Mouse (Mus musculus) ZHBTc4 (cell line): ENCODE measurements around the gene Ctsw.
"Not testable (repeated sequence)": the region's sequence is repeated elsewhere in the genome, so short reads cannot be mapped to it uniquely, and the experiment has no call there.

Source experiments
- DNase-seq: peaks from one replicate; pipeline ENCODE4 v3.0.0-alpha.2; 2011; ENCODE audit warnings: low read depth, low spot score

Gene Ctsw

DNA sequence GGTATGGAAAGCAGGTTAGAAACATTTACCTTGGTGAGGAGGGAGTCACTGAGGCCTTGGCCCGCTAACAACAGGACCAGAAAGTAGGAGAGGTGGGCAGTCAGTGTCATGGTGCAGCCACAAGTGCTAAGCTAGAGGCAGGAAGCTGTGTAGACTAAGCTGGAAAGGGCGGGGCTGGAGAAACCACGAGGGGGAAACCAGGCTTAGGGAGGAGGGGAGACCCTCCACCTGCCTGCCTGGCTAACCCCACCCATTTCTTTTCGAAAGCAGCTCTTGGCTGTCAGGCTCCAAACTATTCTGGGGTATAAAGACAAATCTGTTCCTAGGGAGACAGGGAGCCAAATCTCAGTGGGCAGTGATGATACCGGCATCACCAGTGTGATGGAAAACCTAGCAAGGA, at the start of gene Ctsw:
Ctsw (minus strand) TSS at position 134 of the 400 bp plus-strand sequence.
- peak; percentile 64 for DNase-seq

- DNase-seq: peak; percentile 67
Observed at GRCm38 (mm10) chr19:5516906-5517505, 48.7 kb upstream of the Ctsw start.

- DNase-seq: peak; percentile 48
Observed at GRCm38 (mm10) chr19:5515840-5516777, 47.8 kb upstream of the Ctsw start.

GRCm38 (mm10) chr19:5513005-5513349, 44.7 kb upstream of the Ctsw start:
- DNase-seq: no peak

DNA sequence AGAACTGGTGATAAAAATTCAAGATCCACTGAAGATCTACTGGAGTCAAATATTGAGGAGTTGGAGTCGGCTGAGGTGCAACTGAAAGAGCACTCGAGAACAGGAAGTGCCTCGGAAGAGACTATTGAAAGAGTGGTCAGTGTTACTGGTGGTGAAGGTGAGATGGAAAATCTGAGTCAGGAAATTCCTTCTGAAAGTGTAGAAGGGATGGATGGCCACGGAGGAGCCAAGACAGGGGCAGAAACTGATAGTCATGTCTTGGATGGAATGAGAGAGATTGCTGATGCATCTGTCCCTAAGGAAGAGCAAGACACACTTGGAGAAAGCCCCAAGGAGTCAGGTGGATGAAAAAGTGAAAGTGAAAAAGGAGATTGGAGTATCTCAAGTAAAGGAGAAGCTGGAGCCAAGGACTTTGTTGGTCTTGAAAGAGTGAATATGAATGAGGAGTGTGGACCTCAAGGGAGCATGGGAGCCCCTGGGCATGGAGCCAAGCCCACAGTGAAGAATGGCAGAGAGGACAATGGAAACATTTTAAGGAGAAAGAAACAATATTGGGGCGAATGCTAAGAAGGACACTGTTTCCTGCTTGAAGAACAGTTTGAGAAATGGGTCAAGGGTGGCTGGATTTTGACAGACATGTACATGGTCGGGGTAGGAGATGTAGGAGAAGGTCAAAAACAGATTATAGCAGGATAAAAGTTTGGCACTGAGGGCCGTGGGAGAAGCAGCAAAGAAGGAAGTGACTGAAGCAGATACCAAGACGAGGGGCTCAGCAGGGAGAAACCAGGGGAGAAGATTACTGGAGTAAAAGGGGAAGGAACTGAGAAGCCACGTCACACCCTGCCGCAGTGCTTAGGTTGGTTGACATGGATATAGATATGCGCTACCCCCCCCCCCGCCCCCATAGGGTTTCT, 44.0 kb upstream of the Ctsw start:
- no peak for DNase-seq

GRCm38 (mm10) chr19:5511074-5511632, 42.8 kb upstream of the Ctsw start:
- peak; percentile 42 for DNase-seq

- DNase-seq: peak; percentile 99
Observed at GRCm38 (mm10) chr19:5510031-5511026, 42.0 kb upstream of the Ctsw start, which contains the start of gene Snx32. Gene Snx32, minus strand, starts transcription at chr19:5510538.

DNA sequence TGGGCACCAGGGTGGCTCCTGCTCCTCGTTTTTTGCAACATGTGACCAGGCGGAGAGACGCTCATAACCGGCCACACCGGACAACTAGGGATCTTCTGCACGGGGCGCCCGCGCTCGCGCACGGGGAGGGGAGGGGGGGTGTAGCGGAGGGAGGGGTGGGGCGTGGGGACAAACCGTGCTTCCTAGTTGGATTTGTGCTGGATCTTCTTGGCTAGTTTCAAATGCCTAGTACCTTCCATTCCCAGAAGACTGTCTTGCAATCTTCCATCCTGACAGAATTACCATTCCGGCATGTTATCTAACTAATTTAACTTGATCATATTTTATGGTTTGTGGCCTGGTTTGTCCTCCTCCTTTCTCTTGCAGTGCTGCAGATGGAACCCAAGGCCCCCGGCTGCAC, 35.4 kb upstream of the Ctsw start, which contains the start of gene 1700020D05Rik:
1700020D05Rik (minus strand) TSS at position 101 of the 400 bp plus-strand sequence.
- DNase-seq: no peak

DNA sequence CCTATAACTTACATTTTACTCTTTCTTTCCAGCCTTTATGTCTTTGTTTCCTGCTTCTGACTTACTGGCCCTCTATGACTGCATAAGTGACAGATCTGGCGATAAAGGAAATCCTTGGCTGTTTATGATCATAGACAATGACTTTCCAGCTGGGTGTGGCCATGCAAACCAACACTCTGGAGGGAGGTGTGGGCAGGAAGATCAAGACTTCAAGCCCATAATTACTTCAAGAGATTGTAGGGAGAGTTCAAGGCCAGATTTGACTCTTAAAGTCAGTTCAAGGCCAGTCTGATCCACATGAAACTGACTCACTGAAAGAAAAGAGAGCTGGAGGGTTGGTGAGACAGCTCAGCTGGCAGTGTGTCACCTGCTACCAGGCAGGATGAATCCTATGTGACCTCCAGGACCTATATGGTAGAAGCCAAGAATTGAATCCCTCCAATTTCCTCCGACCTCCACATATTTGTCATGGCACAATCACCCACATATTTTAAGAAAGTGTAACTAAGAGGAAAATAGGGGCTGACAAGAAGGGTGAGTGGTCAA, 32.1 kb upstream of the Ctsw start:
- no peak for DNase-seq

DNA sequence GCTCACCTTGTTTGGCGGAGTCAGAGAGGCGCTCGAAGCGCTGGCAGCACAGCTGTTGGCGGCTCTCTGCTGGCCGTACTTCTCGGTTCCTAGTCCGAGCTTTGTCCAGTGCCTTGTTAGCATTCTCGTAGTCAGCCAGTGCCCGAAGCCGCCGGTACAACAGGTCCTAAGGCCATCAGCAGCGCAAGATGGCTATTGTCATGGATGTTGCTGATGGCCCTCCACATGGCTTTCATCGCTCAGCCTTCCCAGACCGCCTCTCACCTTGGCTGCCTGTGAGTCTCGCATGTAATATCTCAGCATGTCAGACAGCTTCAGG, 27.7 kb upstream of the Ctsw start:
- no peak for DNase-seq

- peak; percentile 53 for DNase-seq
Observed at GRCm38 (mm10) chr19:5495353-5496051, 27.2 kb upstream of the Ctsw start.

- DNase-seq: no peak
Observed at GRCm38 (mm10) chr19:5494314-5494713, 26.0 kb upstream of the Ctsw start.

DNA sequence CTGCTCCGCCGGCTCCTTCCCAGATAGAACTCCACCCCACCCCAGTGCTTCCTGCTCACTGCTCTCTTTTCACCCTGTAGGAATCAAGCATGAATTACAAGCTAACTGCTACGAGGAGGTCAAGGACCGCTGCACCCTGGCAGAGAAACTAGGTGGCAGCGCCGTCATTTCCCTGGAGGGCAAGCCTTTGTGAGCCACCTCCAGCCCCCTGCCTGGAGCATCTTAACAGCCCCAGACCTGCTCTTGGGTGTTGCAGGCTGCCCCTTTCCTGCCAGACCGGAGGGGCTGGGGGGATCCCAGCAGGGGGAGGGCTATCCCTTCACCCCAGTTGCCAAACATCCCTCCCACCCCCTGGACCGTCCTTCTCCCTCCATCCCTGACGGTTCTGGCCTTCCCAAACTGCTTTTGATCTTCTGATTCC, 25.0 kb upstream of the Ctsw start:
- peak; percentile 82 for DNase-seq

DNA sequence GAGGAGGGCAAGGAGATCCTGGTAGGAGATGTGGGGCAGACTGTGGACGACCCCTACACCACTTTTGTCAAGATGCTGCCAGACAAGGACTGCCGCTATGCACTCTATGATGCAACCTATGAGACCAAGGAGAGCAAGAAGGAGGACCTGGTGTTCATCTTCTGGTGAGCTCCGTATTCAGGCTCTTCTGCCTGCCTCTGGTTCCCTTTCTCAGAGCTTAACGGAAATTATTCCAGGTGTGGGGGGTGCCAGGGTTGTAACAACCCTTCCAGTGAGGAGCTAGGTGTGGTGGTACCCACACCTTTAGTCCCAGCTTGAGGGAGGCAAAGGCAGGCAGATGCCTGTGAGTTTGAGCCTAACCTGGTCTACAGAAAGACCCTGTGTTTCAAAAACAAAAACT, 24.3 kb upstream of the Ctsw start:
- no peak for DNase-seq

DNA sequence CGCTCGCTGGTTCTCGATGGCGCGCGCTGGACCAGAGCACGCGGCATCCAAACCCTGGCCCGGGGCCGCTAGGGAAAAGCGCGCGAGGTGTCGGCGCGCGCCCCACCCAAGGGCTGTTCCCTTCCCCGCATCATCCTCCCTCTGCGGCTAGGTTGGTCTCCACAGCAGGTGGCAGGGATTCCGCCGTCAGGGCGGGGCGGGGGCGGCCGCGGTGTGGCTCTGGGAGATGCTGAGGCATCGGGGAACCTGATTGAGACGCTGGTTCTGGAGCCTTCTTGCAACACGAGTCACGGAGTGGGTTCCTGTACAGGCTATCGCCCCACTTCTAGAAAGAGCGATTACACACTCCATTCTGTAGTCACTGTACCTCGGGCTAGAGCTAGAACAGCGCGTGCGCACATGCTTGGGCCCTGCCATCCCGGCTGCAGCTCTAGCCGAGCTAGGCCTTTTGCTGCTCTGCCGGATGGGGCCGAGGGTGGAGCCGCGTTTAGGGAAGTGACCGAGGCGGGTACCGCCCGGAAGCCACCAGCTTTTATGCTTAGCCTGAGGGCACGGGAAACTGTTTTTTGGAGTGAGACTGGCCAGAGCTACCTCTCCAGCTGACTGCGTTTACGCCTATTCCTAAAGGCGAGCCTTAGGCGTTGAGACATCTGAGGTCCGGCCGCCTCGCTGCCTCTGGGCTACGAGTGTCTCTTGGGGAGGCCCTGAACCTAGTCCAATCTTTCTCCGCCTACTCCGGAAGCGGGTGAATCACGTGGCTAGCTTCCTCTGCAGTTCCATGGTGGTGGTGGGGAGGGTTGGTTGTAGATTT, 22.8 kb upstream of the Ctsw start:
- peak; percentile 91 for DNase-seq

DNA sequence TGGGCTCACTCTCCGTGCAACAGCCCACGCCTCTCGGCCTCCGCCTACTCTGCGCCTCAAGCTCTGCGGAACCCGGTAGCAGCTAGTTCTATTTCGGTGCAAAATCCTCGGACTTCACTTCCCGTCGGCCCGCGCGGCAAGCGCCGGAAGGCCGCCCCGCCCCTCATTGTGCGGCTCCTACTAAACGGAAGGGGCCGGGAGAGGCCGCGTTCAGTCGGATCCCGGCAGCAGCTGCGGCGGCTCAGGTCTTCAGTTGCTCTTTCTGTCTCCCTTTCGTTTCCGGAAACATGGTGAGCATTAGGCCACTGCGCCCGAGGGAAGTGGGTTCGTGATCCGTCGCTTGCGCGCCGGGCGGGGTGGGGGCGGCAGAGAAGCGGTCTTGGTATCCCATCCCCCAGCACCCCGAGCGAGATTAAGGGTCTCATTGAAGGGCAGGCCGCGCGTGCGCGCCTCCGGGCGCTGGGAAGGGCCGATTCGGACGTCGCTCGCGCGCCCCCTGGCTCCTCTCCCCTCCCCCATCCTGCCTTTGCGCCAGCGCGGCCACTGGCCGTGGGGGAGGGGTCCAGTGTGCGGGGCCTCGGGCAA, 22.1 kb upstream of the Ctsw start, which contains the start of gene Cfl1:
Cfl1 (plus strand) TSS at position 143 of the 585 bp plus-strand sequence.
- DNase-seq: peak; percentile 99

- DNase-seq: not testable (repeated sequence)
Observed at GRCm38 (mm10) chr19:5489721-5490120, 21.4 kb upstream of the Ctsw start.
